Mouse (Mus musculus): ENCODE measurements around the gene Rgs7bp. TPM values are rescaled to one million over a fixed set of nuclear protein-coding genes. Genes with fewer than 3 reads are reported as not detected.
"Not testable (repeated sequence)": the region's sequence is repeated elsewhere in the genome, so short reads cannot be mapped to it uniquely, and the experiment has no call there.

Gene Rgs7bp
- polyA plus RNA-seq, 1 experiment from 2014 or later, result 0.81 TPM

DNA sequence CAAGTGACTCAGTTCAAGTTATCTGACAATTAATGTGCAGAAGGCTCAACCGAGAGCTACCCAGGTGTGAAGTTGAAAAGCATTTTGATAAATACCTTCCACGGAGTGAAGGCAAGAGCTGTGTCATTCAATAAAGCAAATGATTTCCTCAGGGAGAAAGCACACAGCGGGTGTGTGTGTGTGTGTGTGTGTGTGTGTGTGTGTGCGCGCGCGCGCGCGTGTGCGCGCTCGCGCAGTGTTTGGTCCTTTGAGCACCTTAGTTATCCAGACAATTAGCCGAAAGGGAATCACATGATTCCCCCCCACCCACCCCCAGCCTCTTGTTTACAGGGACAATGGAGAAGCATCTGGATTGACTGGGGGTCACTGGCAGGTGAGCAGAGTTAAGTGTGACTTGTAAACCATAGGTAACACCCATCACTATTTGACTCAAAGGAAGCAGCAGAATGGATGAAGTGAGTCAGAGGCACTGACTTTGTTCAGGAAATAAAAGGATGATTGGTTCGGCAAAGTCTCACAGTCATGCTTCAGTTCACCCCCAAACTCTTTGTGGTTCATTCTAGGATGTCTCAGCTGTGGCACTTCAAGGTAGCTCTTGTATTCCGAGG lies 140.3 kb downstream of the Rgs7bp start:
- Histone ChIP-seq H3K4me1 (replicated peaks; ENCODE audit: control insufficient read depth, insufficient read depth, low read length) (no peaks in the 10 kb centered on the region), H3K9ac (ENCODE audit: low read depth, low read length) (no peak overlapping the region), H3K27ac (ENCODE audit: low read depth, low read length) (no peak overlapping the region), H3K9me3 (ENCODE audit: control insufficient read depth, low read length) (no peaks in the 10 kb centered on the region), H3K4me2 (no peak overlapping the region), H3K27me3 (replicated peaks; ENCODE audit: control insufficient read depth, insufficient read depth, low read length) (no peaks in the 10 kb centered on the region), H3K36me3 (ENCODE audit: control insufficient read depth, insufficient read depth, low read length) (no peaks in the 10 kb centered on the region), H3K4me3 (ENCODE audit: low read depth, low read length) (no peak overlapping the region)
- no peak for DNase-seq (ENCODE audit: low spot score)
- 93% methylated on average over 17 of the region's 17 CpGs for WGBS
- no peak for ATAC-seq (replicated peaks; ENCODE audit: low FRiP score)

DNA sequence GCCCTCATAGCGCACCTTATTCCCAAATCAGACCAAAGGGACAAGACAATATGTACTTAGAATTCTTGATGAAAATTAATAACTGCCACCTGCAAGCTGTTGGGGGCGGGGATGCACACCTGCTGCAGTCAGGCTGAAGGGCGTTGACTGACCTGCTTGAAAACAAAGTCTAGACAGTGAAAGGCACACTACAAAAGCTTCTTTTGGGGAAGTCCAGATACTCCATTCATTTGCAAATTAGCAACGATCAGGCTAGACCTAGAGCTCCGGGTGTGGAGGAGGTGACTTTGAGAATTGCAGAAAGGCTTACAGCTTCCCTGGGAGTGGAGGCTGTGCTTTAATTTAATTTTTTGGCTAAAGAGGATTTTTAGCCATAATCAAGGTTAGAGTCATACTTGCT lies 143.1 kb downstream of the Rgs7bp start:
- not testable (repeated sequence) for H3K4me1 ChIP-seq (replicated peaks; ENCODE audit: control insufficient read depth, insufficient read depth, low read length); H3K4me2 ChIP-seq; H3K27ac ChIP-seq (ENCODE audit: low read depth, low read length); H3K27me3 ChIP-seq (replicated peaks; ENCODE audit: control insufficient read depth, insufficient read depth, low read length); DNase-seq (ENCODE audit: low spot score); H3K4me3 ChIP-seq (ENCODE audit: low read depth, low read length); ATAC-seq (replicated peaks; ENCODE audit: low FRiP score); H3K9me3 ChIP-seq (ENCODE audit: control insufficient read depth, low read length); H3K36me3 ChIP-seq (ENCODE audit: control insufficient read depth, insufficient read depth, low read length); H3K9ac ChIP-seq (ENCODE audit: low read depth, low read length)
- 79% methylated on average over 5 of the region's 5 CpGs for WGBS

- H3K9ac ChIP-seq (ENCODE audit: low read depth, low read length); H3K4me1 ChIP-seq (replicated peaks; ENCODE audit: control insufficient read depth, insufficient read depth, low read length); H3K36me3 ChIP-seq (ENCODE audit: control insufficient read depth, insufficient read depth, low read length); H3K9me3 ChIP-seq (ENCODE audit: control insufficient read depth, low read length); DNase-seq (ENCODE audit: low spot score); H3K27me3 ChIP-seq (replicated peaks; ENCODE audit: control insufficient read depth, insufficient read depth, low read length); H3K27ac ChIP-seq (ENCODE audit: low read depth, low read length); H3K4me2 ChIP-seq; H3K4me3 ChIP-seq (ENCODE audit: low read depth, low read length); ATAC-seq (replicated peaks; ENCODE audit: low FRiP score): not testable (repeated sequence)
- WGBS, result 89% methylated on average over 1 of the region's 1 CpGs
Observed at GRCm38 (mm10) chr13:104911006-104911405, 143.7 kb downstream of the Rgs7bp start.

DNA sequence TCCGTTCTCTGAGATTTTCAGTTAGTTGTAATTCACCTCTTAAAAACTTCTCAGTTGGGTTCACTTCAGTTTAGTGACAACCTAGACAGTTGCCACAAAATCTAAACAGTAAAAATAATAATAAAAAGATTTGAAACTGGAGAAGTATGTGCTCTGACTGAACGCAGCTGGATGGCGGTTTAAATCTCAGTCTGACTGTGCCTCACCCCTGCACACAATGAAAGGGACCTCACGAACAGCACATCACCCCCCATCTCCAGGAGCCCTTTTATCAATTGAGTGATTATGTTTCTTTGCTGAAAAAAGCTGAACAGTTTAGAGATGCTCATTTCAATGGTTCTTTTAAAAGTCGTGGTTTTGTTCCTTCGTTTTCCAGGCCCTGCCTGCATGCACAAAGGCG lies 146.0 kb downstream of the Rgs7bp start:
- no peak overlapping the region for H3K9ac ChIP-seq (ENCODE audit: low read depth, low read length)
- H3K4me3 ChIP-seq (ENCODE audit: low read depth, low read length), result no peak overlapping the region
- H3K4me1 ChIP-seq (replicated peaks; ENCODE audit: control insufficient read depth, insufficient read depth, low read length), result no peaks in the 10 kb centered on the region; the same call in 1 of the 2 replicates
- no peaks in the 10 kb centered on the region for H3K9me3 ChIP-seq (ENCODE audit: control insufficient read depth, low read length)
- H3K4me2 ChIP-seq, result no peak overlapping the region
- 70% methylated on average over 7 of the region's 7 CpGs for WGBS
- ATAC-seq (replicated peaks; ENCODE audit: low FRiP score), result no peak
- no peaks in the 10 kb centered on the region for H3K27me3 ChIP-seq (replicated peaks; ENCODE audit: control insufficient read depth, insufficient read depth, low read length)
- no peak for DNase-seq (ENCODE audit: low spot score)
- H3K36me3 ChIP-seq (ENCODE audit: control insufficient read depth, insufficient read depth, low read length), result no peaks in the 10 kb centered on the region
- H3K27ac ChIP-seq (ENCODE audit: low read depth, low read length), result no peak overlapping the region

Other genes with a start within 250 kb of the Rgs7bp start
- gene Cwc27, start 237.8 kb downstream of the Rgs7bp start, polyA plus RNA-seq (2014; fragmentation: Nextera tagmentation; extraction: Ambion mirVana), result 20.8 and 21.7 TPM in 2 replicates
- 0.23 TPM in 1 of 2 replicates, not detected in the other for gene Shisal2b, start 191.0 kb downstream of the Rgs7bp start, polyA plus RNA-seq (2014; fragmentation: Nextera tagmentation; extraction: Ambion mirVana)
- not detected in 2 replicates for gene 4933425L06Rik, start 27.2 kb upstream of the Rgs7bp start, polyA plus RNA-seq (2014; fragmentation: Nextera tagmentation; extraction: Ambion mirVana)
- gene Rnf180, start 239.9 kb upstream of the Rgs7bp start, polyA plus RNA-seq (2014; fragmentation: Nextera tagmentation; extraction: Ambion mirVana), result 2.2 and 2.9 TPM in 2 replicates